Mouse (Mus musculus) liver, embryonic 14.5 days (tissue): ENCODE results near the gene Anxa5.

Experiments used
- CTCF ChIP-seq: IDR thresholded peaks from 2 replicates; pipeline ENCODE4 v1.5.1; 2016; ENCODE audit warnings: antibody characterized with exemption, low read depth, control low read depth
- EP300 ChIP-seq: IDR thresholded peaks from 2 replicates; pipeline ENCODE4 v1.6.1; 2016; ENCODE audit warnings: antibody characterized with exemption, low read depth

GRCm38 (mm10) chr3:36488899-36489589, 13.3 kb upstream of the Anxa5 start:
- TF ChIP-seq CTCF: no peak
- no peak for TF ChIP-seq EP300
